Mouse (Mus musculus): ENCODE results near the gene Serpine2. TPM values are rescaled to one million over a fixed set of nuclear protein-coding genes. Genes with fewer than 3 reads are reported as not detected.

Gene Serpine2
- polyA plus RNA-seq, 1 experiment, result 18.2 TPM

GRCm38 (mm10) chr1:79768231-79768630, 92.7 kb downstream of the Serpine2 start:
- H3K4me2 ChIP-seq (ENCODE audit: low read depth), result no peak overlapping the region
- TF ChIP-seq MYOD1 (IDR thresholded peaks at IDR 0.05; ENCODE audit: control insufficient read depth in 1 of 3, insufficient read length in 2 of 3, low read depth in 2 of 3) (no peak), E2F4 (IDR thresholded peaks at IDR 0.05; ENCODE audit: insufficient read depth) (no peak), POLR2A (IDR thresholded peaks at IDR 0.05; ENCODE audit: insufficient read length, low read depth) (no peak), CEBPB (IDR thresholded peaks at IDR 0.05; ENCODE audit: insufficient read depth, poor library complexity, severe bottlenecking) (no peak), REST (IDR thresholded peaks at IDR 0.05; ENCODE audit: insufficient read depth, insufficient read length) (no peak), SRF (IDR thresholded peaks at IDR 0.05; ENCODE audit: control insufficient read depth, insufficient read length, low read depth) (no peak), MYOG (IDR thresholded peaks at IDR 0.05; ENCODE audit: control insufficient read depth in 1 of 3, insufficient read depth in 1 of 3, insufficient read length in 2 of 3, low read depth in 2 of 3) (no peak), TCF3 (IDR thresholded peaks at IDR 0.05; ENCODE audit: insufficient read length, low read depth) (no peak), POLR2AphosphoS2 (IDR thresholded peaks at IDR 0.05; ENCODE audit: insufficient read length, low read depth) (no peak)
- H3K79me2 ChIP-seq (ENCODE audit: control insufficient read depth, insufficient read depth), result no peaks in the 10 kb centered on the region
- H3K27me3 ChIP-seq (ENCODE audit: control insufficient read depth, insufficient read depth, insufficient read length), result no peaks in the 10 kb centered on the region
- no peak overlapping the region for H3K4me3 ChIP-seq
- H3ac ChIP-seq (ENCODE audit: control insufficient read depth, insufficient read length), result no peak overlapping the region
- H3K36me3 ChIP-seq (ENCODE audit: control insufficient read depth, insufficient read depth), result no peaks in the 10 kb centered on the region

GRCm38 (mm10) chr1:79764483-79764882, 96.5 kb downstream of the Serpine2 start:
- Histone ChIP-seq H3ac (ENCODE audit: control insufficient read depth, insufficient read length) (no peak overlapping the region), H3K4me2 (ENCODE audit: low read depth) (no peak overlapping the region), H3K36me3 (ENCODE audit: control insufficient read depth, insufficient read depth) (no peaks in the 10 kb centered on the region), H3K4me3 (no peak overlapping the region), H3K27me3 (ENCODE audit: control insufficient read depth, insufficient read depth, insufficient read length) (no peaks in the 10 kb centered on the region), H3K79me2 (ENCODE audit: control insufficient read depth, insufficient read depth) (peaks cover 20% of the 10 kb centered on the region)
- TF ChIP-seq SRF (IDR thresholded peaks at IDR 0.05; ENCODE audit: control insufficient read depth, insufficient read length, low read depth) (no peak), POLR2AphosphoS2 (IDR thresholded peaks at IDR 0.05; ENCODE audit: insufficient read length, low read depth) (no peak), TCF12 (IDR thresholded peaks at IDR 0.05; ENCODE audit: insufficient read depth, poor library complexity, severe bottlenecking) (no peak), USF1 (IDR thresholded peaks at IDR 0.05; ENCODE audit: low read depth) (no peak), TCF3 (IDR thresholded peaks at IDR 0.05; ENCODE audit: insufficient read length, low read depth) (no peak), POLR2A (IDR thresholded peaks at IDR 0.05; ENCODE audit: insufficient read length, low read depth) (no peak), MAX (IDR thresholded peaks at IDR 0.05; ENCODE audit: low read depth) (no peak), CEBPB (IDR thresholded peaks at IDR 0.05; ENCODE audit: insufficient read depth, poor library complexity, severe bottlenecking) (no peak), MYOG (IDR thresholded peaks at IDR 0.05; ENCODE audit: control insufficient read depth in 1 of 3, insufficient read depth in 1 of 3, insufficient read length in 2 of 3, low read depth in 2 of 3) (no peak), MYOD1 (IDR thresholded peaks at IDR 0.05; ENCODE audit: control insufficient read depth in 1 of 3, insufficient read length in 2 of 3, low read depth in 2 of 3) (no peak)

- Histone ChIP-seq H3K79me2 (ENCODE audit: control insufficient read depth, insufficient read depth) (peaks cover 22% of the 10 kb centered on the region), H3ac (ENCODE audit: control insufficient read depth, insufficient read length) (no peak overlapping the region), H3K27me3 (ENCODE audit: control insufficient read depth, insufficient read depth, insufficient read length) (no peaks in the 10 kb centered on the region), H3K4me3 (no peak overlapping the region), H3K4me2 (ENCODE audit: low read depth) (no peak overlapping the region), H3K36me3 (ENCODE audit: control insufficient read depth, insufficient read depth) (no peaks in the 10 kb centered on the region)
- TF ChIP-seq USF1 (IDR thresholded peaks at IDR 0.05; ENCODE audit: low read depth) (no peak), SRF (IDR thresholded peaks at IDR 0.05; ENCODE audit: control insufficient read depth, insufficient read length, low read depth) (no peak), E2F4 (IDR thresholded peaks at IDR 0.05; ENCODE audit: insufficient read depth) (no peak), POLR2AphosphoS2 (IDR thresholded peaks at IDR 0.05; ENCODE audit: insufficient read length, low read depth) (no peak), POLR2A (IDR thresholded peaks at IDR 0.05; ENCODE audit: insufficient read length, low read depth) (no peak), TCF12 (IDR thresholded peaks at IDR 0.05; ENCODE audit: insufficient read depth, poor library complexity, severe bottlenecking) (no peak)
These were observed 96.9 kb downstream of the Serpine2 start for GRCm38 (mm10) chr1:79764031-79764430.

- peak overlapping the region; percentile 93 for H3K4me3 ChIP-seq
- H3ac ChIP-seq (ENCODE audit: control insufficient read depth, insufficient read length), result no peak overlapping the region
- peaks cover 31% of the 10 kb centered on the region for H3K79me2 ChIP-seq (ENCODE audit: control insufficient read depth, insufficient read depth)
- H3K4me2 ChIP-seq (ENCODE audit: low read depth), result peak overlapping the region; percentile 92
- no peaks in the 10 kb centered on the region for H3K27me3 ChIP-seq (ENCODE audit: control insufficient read depth, insufficient read depth, insufficient read length)
- TF ChIP-seq CEBPB (IDR thresholded peaks at IDR 0.05; ENCODE audit: insufficient read depth, poor library complexity, severe bottlenecking) (no peak), MAX (IDR thresholded peaks at IDR 0.05; ENCODE audit: low read depth) (no peak), MYOG (IDR thresholded peaks at IDR 0.05; ENCODE audit: control insufficient read depth in 1 of 3, insufficient read depth in 1 of 3, insufficient read length in 2 of 3, low read depth in 2 of 3) (no peak), USF1 (IDR thresholded peaks at IDR 0.05; ENCODE audit: low read depth) (no peak), SRF (IDR thresholded peaks at IDR 0.05; ENCODE audit: control insufficient read depth, insufficient read length, low read depth) (no peak), POLR2A (IDR thresholded peaks at IDR 0.05; ENCODE audit: insufficient read length, low read depth) (no peak), MYOD1 (IDR thresholded peaks at IDR 0.05; ENCODE audit: control insufficient read depth in 1 of 3, insufficient read length in 2 of 3, low read depth in 2 of 3) (no peak), TCF3 (IDR thresholded peaks at IDR 0.05; ENCODE audit: insufficient read length, low read depth) (no peak), REST (IDR thresholded peaks at IDR 0.05; ENCODE audit: insufficient read depth, insufficient read length) (no peak), E2F4 (IDR thresholded peaks at IDR 0.05; ENCODE audit: insufficient read depth) (no peak), POLR2AphosphoS2 (IDR thresholded peaks at IDR 0.05; ENCODE audit: insufficient read length, low read depth) (no peak)
- H3K36me3 ChIP-seq (ENCODE audit: control insufficient read depth, insufficient read depth), result no peaks in the 10 kb centered on the region
These were observed 98.4 kb downstream of the Serpine2 start for GRCm38 (mm10) chr1:79762282-79763250.
